Mouse (Mus musculus): ENCODE measurements at regions not wholly inside any gene's neighbourhood (a gene's known extent, or its start where the extent isn't known, plus 50 kb on each side); places are given as distances from the start of the nearest gene placed in this dataset.
A peak's percentile ranks its signal among the peaks of the same experiment; 100 is the strongest.
"Not testable (repeated sequence)": the region's sequence is repeated elsewhere in the genome, so short reads cannot be mapped to it uniquely, and the experiment has no call there.

DNA sequence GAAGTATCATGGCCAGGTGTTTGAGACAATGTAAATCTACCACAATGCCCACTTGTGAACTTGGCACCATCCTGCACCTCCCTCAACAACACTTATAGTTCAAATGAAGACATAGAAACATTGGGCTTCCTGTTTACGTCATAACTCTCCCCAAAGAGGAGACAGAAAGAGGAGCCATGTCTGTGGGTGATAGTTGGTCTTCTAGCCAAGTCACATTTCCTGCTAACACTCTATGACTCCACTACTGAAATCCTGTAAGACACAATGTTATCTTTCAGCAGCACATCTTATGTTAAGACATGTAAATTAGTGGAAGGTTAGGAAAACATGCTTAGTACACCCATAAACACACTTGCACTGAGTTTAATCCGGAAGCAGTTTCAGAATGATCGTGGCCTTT lies 451.4 kb downstream of the Dad1 start:
- no peak for DNase-seq (ENCODE audit: low spot score in 2 of 2)

DNA sequence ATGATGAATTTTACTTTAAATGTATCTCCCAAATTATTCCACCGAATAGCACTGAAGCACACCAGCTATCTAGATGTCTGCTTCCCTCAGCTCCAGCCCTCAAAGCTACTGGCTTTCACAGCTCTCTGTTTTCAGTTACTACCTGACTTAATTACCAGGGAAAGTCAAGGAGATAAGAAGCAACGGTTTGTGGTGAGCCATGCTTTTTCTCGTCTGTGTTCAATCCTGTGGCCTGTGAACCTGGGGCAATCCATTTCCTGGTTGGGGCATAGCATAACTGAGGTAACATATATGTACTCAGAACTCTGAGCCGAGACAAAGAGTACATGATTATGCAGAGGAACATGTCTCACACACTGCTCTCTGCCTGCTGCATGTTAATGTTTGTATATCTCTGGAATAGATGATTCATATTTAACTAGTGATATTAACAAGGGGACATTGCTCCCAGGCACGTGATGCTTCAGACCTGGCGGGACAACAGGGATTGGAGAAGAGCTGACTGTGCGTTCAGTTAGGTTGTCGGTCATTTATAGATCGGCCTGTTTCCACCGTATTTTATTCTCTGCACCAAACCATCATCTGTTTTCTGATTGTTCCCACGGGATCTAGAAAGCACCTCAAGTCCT lies 453.3 kb downstream of the Dad1 start:
- no peak for DNase-seq (ENCODE audit: low spot score in 2 of 2)

DNA sequence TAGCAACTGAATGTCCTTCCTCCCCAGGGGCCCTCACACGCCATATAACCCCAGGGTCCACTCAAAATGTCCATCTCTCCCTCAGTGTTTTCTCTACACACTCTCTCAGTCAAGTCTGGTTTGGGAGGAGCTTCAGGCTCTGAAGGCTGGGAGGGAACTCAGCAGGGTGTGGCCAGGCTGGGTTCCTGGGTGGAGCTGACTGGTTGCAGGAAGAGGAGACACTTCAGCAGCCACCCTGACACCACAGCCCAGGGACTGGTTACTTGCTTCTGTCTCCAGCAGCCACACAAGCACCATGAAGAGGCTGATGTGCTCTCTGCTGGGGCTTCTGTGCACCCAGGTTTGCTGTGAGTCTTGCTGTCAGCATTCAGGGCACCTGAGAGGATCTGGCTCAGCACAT lies 458.7 kb downstream of the Dad1 start:
- not testable (repeated sequence) for DNase-seq (ENCODE audit: low spot score in 2 of 2)

DNA sequence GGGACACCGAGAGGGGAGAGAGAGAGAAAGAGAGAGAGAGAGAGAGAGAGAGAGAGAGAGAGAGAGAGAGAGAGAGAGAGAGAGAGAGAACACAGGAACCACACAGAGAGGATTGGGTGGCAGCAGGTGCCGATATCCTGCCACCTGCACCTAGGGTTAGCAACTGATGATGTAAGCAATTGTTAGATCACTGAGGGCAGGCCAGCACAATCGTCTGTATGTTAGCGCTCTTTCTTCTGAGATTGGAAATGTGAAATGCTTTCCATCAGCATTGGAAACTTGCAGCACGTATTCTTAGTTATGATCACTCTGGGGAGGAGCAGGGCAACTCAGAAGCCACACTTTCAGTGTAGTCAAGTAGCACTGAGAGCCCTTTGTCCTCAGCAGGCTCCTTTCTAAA lies 459.4 kb downstream of the Dad1 start:
- no peak for DNase-seq (ENCODE audit: low spot score in 2 of 2)

DNA sequence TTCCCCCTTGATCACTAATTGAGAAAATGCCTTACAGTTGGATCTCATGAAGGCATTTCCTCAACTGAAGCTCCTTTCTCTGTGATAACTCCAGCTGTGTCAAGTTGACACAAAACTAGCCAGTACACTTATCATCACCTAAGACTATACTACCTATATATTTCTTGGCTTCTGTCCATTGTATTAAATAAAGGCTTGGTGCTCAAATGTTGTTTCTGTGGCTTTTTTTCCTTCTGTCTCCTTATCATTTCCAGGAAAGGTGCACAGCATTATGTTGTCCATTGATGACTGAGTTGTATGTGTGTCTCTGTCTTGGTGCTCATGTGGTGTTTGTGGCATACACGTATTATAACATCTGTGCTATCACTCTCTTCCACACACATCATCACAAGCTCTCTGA lies 461.5 kb downstream of the Dad1 start:
- not testable (repeated sequence) for DNase-seq (ENCODE audit: low spot score in 2 of 2)

DNA sequence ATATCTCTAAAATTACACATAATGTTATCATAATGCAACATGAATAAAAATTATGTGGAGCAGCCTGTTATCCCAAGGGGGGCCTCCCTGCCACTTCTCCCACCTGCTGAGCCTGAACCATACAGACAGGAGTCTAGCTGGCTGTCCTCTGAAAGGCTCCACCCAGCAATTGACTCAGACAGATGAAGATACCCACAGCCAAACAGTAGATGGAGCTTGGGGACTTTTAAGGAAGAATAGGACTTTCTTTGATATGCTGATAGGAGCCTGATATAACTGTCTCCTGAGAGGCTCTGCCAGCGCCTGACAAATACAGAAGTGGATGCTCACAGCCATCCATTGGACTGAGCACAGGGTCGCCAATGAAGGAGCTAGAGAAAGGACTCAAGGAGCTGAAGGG lies 468.4 kb downstream of the Dad1 start:
- not testable (repeated sequence) for DNase-seq (ENCODE audit: low spot score in 2 of 2)

DNA sequence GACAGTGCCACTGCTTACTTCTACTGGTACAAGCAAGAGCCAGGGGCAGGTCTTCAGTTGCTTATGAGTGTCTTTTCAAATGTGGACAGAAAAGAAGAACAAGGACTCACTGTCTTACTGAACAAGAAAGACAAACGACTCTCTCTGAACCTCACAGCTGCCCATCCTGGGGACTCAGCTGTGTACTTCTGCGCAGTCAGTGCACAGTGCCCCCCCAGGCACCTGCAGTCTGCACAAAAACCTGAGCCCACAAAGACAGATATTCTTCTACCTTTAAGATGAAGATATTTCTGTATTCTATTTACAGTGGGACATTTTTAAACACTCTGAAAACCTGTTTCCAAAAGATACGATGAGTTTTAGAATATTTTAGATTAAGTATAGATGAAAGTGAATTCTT lies 476.5 kb downstream of the Dad1 start:
- no peak for DNase-seq (ENCODE audit: low spot score in 2 of 2)

DNA sequence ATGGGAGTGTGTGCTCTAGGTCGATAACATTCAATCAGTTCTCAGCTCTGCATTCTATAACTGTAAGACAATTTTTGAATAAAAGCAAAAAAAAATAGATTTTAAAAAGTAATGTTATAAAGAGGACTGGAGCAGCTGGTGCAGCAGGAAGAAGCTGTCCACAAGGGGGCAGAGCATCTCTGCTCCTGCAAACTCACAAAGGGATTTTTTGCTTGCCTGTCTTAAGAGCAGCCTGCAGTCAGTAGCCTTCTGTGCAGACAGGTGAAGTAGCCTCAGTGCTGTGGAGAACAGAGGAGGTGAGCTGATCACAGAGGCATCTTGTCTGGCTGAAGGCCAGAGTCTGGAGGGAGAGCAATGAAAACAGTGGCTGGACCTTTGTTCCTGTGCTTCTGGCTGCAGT lies 477.2 kb downstream of the Dad1 start:
- peak in 1 of 2 experiments; percentile 52 for DNase-seq (ENCODE audit: low spot score in 2 of 2)

DNA sequence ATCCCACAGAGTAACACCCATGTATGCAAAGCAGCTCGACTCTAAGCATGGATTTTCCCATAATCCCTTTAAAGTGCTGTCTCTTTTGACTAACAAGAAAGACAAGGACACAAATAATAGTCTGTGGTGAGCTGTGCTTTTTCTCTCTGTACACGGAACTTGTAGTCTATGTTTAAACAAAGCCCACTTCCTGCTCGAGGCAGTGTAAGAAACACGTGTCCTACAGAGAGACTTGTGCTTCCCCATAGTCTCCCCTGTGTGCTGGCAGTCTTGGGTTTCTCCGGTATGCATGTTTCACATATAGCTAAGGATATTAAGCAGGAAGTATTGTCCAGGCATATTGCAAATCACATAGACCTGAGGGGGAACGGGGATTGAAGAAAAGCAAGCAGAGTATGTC lies 487.4 kb downstream of the Dad1 start:
- DNase-seq (ENCODE audit: low spot score in 2 of 2): not testable (repeated sequence)

DNA sequence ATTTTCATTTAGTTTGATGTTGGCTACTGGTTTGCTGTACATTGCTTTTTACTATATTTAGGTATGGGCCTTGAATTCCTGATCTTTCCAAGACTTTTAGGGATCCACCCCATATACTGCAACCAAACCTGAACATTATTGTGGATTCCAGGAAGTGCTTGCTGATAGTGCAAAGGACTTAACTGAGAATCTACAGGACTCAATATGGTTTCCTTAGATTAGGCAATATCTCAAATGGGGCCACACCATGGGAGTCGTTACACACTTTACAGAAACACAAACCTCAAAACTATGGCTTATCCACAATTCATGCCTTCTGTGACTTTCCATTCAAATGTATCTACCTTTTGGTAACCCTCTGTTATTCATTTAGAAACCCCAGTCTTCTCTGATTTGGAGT lies 488.0 kb downstream of the Dad1 start:
- DNase-seq (ENCODE audit: low spot score in 2 of 2): not testable (repeated sequence)

DNA sequence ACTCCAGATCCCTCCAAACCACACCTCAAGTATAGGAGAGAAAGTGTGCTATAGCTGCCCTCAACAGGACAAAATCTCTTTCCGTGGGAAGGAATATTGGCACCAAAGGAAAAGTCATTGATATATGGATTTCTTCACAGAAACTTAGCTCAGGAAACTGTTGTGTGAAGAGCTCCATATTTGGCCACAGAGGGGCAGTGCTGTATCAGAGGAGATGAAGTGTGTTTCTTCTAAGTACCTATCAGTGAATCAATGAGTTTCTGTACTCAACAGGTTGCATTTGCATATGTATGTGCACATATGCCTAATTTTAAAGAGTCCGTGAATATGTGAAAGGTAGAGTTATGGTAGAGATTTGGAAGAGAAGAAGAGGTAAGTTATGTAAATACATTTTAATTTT lies 493.3 kb downstream of the Dad1 start:
- not testable (repeated sequence) for DNase-seq (ENCODE audit: low spot score in 2 of 2)

DNA sequence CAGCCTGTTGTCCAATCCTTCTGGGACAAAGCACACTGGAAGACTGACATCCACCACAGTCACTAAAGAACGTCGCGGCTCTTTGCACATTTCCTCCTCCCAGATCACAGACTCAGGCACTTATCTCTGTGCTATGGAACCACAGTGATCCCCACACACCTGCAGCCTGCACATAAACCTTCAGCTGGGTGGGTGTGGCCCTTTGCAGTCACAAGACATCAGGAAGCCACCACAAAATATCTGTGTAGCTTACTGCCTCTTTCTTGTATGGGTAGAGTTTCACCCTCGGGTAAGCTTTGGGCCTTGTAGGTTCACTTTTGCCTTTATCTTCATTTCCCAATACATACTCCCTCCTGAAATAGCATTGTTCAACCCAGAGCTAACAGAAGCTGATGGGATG lies 496.1 kb downstream of the Dad1 start:
- not testable (repeated sequence) for DNase-seq (ENCODE audit: low spot score in 2 of 2)

DNA sequence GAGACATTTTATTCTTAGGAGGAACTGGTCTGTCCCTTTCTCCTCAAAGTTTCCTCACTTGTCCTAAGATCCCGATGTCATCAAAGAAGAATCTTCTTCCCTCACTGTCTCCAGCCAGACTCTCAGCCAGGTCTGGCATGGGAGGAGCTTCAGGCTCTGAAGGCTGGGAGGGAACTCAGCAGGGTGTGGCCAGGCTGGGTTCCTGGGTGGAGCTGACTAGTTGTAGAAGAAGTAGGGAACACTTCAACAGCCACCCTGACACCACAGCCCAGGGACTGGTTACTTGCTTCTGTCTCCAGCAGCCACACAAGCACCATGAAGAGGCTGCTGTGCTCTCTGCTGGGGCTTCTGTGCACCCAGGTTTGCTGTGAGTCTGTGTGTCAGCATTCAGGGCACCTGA lies 496.8 kb downstream of the Dad1 start:
- DNase-seq (ENCODE audit: low spot score in 2 of 2): not testable (repeated sequence)

DNA sequence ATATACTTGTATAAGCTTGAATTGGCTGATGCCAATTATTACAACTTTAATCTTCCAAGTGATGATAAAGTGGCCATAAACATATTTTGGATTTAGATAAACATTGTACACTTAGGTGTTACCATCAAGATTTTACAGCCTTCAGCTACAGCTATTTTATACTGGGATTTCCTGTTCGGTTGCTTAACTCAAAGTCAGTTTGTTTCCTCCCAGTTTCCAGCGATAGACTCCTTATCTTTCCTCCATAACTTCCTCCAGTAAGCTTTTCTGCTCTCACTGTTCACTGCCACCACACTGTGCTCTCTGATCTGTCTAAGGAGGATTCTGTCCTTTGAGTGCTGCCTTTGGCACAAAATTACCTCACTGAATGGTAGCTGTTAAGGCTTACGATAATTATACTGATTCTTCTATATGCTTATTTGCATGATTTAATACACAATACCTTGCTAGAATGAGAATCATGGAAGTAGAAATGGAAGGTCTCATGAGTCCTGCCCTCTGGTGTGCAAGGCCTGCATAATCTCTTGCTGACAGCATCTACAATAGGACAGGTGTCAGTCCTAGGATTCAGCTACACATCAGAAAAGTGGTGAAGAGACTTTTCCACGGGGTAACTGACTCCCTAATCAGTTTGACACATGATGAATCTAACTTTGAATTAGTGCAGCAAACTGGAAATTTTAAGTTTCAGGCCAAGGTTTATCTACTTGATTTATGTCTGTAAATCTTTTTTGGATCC lies 503.0 kb downstream of the Dad1 start:
- DNase-seq (ENCODE audit: low spot score in 2 of 2): no peak

DNA sequence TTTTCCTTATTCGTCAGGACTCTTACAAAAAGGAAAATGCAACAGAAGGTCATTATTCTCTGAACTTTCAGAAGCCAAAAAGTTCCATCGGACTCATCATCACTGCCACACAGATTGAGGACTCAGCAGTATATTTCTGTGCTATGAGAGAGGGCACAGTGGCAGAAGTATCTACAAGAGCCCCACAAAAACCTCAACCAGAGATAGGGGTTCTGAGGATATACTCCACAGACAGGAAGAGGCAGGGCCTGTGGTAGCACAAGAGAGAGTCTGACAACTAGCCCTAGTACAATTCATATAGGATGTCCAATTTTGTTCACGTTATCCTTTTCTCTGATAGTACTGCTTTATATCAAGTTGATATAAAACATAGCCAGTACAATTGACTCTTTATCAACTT lies 510.4 kb downstream of the Dad1 start:
- DNase-seq (ENCODE audit: low spot score in 2 of 2): not testable (repeated sequence)

DNA sequence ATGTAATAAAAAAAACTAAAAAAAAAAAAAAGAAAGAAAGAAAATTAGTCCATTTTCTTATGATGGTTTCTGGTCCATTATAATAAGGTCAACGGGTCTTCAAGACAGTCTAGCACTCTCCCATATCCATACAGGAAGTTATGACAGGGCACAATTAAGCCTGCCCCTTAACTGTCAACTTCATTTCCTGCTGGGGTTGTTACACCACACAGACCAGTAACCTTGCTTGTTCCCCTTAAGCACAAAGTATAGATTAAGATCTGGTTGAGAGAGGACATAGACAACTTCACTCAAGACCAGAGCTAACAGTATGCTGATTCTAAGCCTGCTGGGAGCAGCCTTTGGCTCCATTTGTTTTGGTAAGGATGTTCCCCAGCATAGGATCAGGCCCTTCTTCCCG lies 511.0 kb downstream of the Dad1 start:
- DNase-seq (ENCODE audit: low spot score in 2 of 2): not testable (repeated sequence)

DNA sequence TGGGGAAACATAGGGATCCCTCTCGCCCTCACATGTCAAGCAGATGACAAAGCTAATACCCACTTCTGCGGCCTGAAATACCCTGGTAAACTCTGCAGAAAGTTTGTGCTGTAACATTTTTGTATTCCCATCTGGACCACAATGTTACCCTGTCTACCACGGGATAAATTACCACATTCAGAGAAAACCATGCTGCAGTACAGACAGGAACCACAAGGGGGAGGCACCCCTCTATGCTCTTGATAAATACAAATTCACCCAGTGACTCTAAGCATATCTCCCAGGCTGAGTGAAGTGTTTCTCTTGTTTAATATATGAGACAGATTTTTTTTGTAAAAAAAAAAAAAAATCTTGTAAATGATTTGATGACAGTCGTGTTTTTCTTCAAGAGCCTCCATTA lies 512.7 kb downstream of the Dad1 start:
- peak in 1 of 2 experiments; percentile 15 for DNase-seq (ENCODE audit: low spot score in 2 of 2)

DNA sequence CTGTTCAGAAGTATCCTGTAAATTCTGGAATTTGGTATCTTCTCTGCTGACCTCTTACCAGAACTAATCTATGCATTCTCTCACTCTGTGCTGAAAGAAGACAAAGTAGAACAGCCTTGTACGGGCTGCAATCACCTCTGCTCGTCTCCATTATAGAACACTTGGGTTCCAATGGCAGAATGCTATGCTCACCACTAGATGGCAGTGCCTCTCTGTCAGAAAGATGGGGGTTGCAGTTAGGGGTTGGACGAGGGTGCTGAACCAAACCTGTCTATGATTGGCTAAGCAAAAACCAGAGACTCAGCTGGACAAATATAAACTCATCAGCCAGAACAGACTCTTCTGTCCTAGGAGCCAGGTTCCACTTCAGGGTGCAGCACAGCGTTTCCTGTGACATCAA lies 515.9 kb downstream of the Dad1 start:
- DNase-seq (ENCODE audit: low spot score in 2 of 2): not testable (repeated sequence)

DNA sequence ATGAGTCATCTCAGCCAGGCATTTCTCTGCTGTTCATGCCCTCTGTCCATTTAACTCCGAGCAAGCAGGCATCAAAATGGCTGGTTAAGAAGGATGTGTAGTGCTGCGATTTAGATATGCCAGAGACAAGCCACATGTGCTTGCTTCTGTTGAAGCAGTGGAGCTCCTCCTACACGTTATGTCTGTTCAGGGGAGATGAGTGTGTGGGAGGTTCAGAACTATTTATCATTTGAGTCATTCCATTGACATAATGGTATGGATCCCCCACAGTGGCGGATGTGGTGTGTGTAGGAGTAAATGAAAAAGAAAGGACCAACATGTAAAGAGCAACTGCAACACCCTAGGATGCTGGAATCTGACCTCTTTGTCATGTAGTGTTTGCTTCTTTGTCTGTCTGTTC lies 517.6 kb downstream of the Dad1 start:
- peak; percentile 1 to 5 for DNase-seq (ENCODE audit: low spot score in 2 of 2)

DNA sequence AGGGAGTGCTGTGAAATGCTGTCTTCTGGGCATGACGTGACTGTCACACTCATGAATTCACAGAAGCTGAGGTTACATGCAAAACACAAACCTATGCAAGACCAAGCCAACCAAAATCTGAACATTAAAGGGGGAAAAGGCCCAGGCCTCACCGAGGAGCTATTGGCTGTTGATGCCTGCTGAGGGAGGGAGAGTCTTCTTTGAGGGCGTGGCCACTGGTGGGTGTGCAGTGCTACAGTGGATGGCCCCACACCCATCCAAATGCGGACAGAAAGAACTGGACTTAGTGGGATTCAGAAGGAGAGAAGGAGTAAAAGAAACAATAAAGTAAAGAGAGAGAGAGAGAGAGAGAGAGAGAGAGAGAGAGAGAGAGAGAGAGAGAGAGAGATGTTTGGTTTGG lies 522.3 kb downstream of the Dad1 start:
- DNase-seq (ENCODE audit: low spot score in 2 of 2): not testable (repeated sequence)

DNA sequence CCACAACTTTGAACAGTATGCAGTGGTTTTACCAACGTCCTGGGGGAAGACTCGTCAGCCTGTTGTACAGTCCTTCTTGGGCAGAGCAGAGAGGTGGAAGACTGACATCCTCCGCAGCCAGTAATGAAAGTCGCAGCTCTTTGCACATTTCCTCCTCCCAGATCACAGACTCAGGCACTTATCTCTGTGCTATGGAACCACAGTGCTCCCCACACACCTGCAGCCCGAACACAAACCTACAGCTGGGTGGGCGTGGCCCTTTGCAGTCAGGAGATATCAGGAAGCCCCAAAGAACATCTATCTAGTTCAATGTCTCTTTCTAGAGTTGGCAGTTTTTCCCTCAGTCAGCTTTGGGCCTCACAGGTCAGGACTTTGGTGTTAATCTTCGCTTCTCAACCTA lies 524.0 kb downstream of the Dad1 start:
- DNase-seq (ENCODE audit: low spot score in 2 of 2): not testable (repeated sequence)

DNA sequence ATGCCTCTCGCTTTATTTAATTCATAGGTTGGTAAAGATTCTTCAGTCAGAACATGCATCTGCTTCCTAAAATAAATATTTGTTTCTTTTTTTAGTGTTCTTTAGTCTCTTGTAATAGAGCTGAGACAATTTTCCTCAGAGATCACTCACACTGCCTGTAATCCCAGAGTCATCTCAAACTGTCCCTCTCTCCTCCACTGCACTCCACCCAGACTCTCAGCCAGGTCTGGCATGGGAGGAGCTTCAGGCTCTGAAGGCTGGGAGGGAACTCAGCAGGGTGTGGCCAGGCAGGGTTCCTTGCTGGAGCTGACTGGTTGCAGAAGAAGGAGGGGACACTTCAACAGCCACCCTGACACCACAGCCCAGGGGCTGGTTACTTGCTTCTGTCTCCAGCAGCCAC lies 524.8 kb downstream of the Dad1 start:
- not testable (repeated sequence) for DNase-seq (ENCODE audit: low spot score in 2 of 2)

DNA sequence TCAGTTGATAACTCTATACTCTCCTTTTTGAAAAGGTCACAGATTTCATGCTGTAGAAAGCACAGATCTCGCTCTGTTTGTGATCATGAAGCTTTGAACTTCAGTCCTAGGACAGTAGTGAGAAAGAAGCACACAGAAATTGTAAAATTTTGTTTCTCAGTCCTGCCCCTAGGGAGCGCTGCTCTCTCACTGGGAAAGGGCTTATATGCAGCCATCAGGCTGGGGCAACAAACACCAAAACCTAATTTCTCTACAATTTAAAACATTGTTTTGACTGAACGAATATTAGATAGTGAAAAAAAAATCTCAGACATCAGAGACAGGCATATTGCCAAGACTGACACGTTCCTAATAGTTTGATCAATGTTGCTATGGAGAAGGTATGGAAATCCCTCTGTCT lies 527.0 kb downstream of the Dad1 start:
- DNase-seq (ENCODE audit: low spot score in 2 of 2): not testable (repeated sequence)

DNA sequence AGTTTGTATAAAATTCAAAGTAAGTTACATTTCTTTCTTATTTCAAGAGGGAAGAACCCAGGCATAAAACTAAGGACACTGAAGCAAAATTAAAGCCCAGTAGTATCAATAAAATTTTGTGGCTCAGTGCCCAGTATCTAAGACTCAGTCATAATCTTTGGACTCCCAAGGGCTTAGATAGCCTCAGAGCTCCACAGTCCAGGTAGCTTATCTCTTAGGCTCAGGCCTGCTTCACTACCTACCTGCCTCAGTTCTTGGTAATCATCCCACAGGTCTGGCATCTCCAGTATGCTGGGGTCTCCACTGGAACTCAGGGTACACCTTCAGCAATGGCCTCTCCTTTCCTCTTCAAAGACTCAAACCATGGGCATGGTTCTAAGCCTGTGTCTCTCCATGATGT lies 530.3 kb downstream of the Dad1 start:
- DNase-seq (ENCODE audit: low spot score in 2 of 2): not testable (repeated sequence)
